24 mouse cellular contexts compared by ENCODE assay signal in the genomic region with DNA sequence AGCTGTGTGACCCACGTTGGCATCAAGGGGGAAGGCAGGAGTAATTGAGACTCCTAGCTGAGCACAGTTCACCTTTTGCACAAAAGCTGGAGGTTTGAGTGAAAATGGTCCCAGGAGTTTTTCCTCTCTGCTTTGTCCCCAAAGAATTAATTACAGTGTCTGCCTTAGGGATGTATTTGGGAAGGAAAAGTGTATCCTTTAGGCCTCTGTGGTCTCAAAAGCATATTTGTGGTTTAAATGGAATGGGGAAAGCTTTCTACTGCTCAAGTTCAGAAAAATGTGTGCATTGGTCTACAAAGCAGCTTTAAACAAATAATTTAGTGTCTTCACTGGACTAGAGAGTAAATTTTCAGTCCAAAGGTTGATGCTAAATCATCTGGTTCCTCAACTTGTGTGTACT.
A peak's percentile ranks its signal among the peaks of the same experiment; 100 is the strongest.
DNase-seq lines count a peak whose midpoint lies in the region; ATAC-seq and TF ChIP-seq lines count a peak whose summit lies in the region.
"Had no signal": no experiment of that assay in that cellular context is flagged by ENCODE, and none has a peak within 500 bp of the region (broad histone marks: within the 10 kb centered on the region; RNA-seq: fewer than 3 reads in every experiment).

No protein-coding gene starts in this region.

- H3K27ac ChIP-seq in embryonic facial prominence, embryonic 14.5 days (replicated peaks; ENCODE audit: low read depth, low read length) = no peak overlapping the region
- no peak overlapping the region for H3K27ac ChIP-seq in embryonic facial prominence, embryonic 10.5 days (replicated peaks)
- H3K27ac ChIP-seq in kidney, postnatal 0 days = no peak overlapping the region
- H3K27ac ChIP-seq in hindbrain, embryonic 14.5 days = no peak overlapping the region
- H3K27ac ChIP-seq: embryonic facial prominence, embryonic 12.5 days; embryonic facial prominence, embryonic 15.5 days; forebrain, embryonic 10.5 days; forebrain, embryonic 12.5 days had no signal

- no peak for TF ChIP-seq POLR2A in brain, embryonic 14.5 days (IDR thresholded peaks at IDR 0.05; ENCODE audit: borderline replicate concordance, extremely low read depth, insufficient read depth, insufficient read length, poor library complexity, severe bottlenecking)

- ATAC-seq in embryonic facial prominence, embryonic 14.5 days (ENCODE audit: low read depth) = no peak
- ATAC-seq in kidney, postnatal 0 days (replicated peaks; ENCODE audit: low FRiP score, low read depth) = no peak
- no peak for ATAC-seq in hindbrain, embryonic 14.5 days (ENCODE audit: low FRiP score)
- ATAC-seq: activated CD4-positive, CD25-positive, alpha-beta regulatory T cell, adult 4 months; forebrain, embryonic 16.5 days; Patski had no signal

- H3K36me3 ChIP-seq in embryonic facial prominence, embryonic 14.5 days (ENCODE audit: control insufficient read depth, insufficient read depth, low read length) = no peaks in the 10 kb centered on the region
- H3K36me3 ChIP-seq in embryonic facial prominence, embryonic 10.5 days (replicated peaks) = no peaks in the 10 kb centered on the region
- no peaks in the 10 kb centered on the region for H3K36me3 ChIP-seq in kidney, postnatal 0 days (ENCODE audit: insufficient read depth, low read length)
- no peaks in the 10 kb centered on the region for H3K36me3 ChIP-seq in hindbrain, embryonic 14.5 days (replicated peaks; ENCODE audit: control insufficient read depth, insufficient read depth)
- H3K36me3 ChIP-seq: embryonic facial prominence, embryonic 12.5 days; embryonic facial prominence, embryonic 15.5 days; forebrain, embryonic 10.5 days; forebrain, embryonic 12.5 days had no signal

- H3K27me3 ChIP-seq in embryonic facial prominence, embryonic 14.5 days (replicated peaks; ENCODE audit: control insufficient read depth, insufficient read depth, low read length) = no peaks in the 10 kb centered on the region
- no peaks in the 10 kb centered on the region for H3K27me3 ChIP-seq in embryonic facial prominence, embryonic 10.5 days (replicated peaks; ENCODE audit: low read depth, poor library complexity, severe bottlenecking)
- no peaks in the 10 kb centered on the region for H3K27me3 ChIP-seq in kidney, postnatal 0 days (ENCODE audit: insufficient read depth, low read length)
- no peaks in the 10 kb centered on the region for H3K27me3 ChIP-seq in hindbrain, embryonic 14.5 days (ENCODE audit: control insufficient read depth, insufficient read depth, low read length)
- H3K27me3 ChIP-seq: embryonic facial prominence, embryonic 12.5 days; embryonic facial prominence, embryonic 15.5 days; forebrain, embryonic 12.5 days; Patski had no signal

- DNase-seq in embryonic facial prominence, embryonic 14.5 days (ENCODE audit: low spot score) = peak; percentile 39
- no peak for DNase-seq in embryonic facial prominence, embryonic 10.5 days (ENCODE audit: low spot score)
- DNase-seq in kidney, postnatal 0 days (ENCODE audit: low spot score) = peak; percentile 78
- no peak for DNase-seq in kidney, adult 9 months
- peak; percentile 84 for DNase-seq in Muller cell, postnatal 12 days (ENCODE audit: inconsistent ontology term)
- peak; percentile 45 for DNase-seq in brain, embryonic 14.5 days (ENCODE audit: low read depth)
- DNase-seq in hindbrain, embryonic 14.5 days (ENCODE audit: low spot score) = no peak
- DNase-seq: adrenal gland, adult 8-10 months; adrenal gland, postnatal 14 days; adrenal gland, postnatal 36 days; cerebellum, adult 11 months; cerebellum, adult 18-20 months; cerebellum, adult 8-10 months; cerebellum, adult 9-11 months; cerebellum, postnatal 14 days; cerebellum, postnatal 36 days had no signal

- H3K9ac ChIP-seq in embryonic facial prominence, embryonic 14.5 days (ENCODE audit: low read depth, low read length) = no peak overlapping the region
- H3K9ac ChIP-seq in kidney, postnatal 0 days (ENCODE audit: low read depth, low read length) = no peak overlapping the region
- H3K9ac ChIP-seq in hindbrain, embryonic 14.5 days = no peak overlapping the region
- H3K9ac ChIP-seq: embryonic facial prominence, embryonic 12.5 days; embryonic facial prominence, embryonic 15.5 days; forebrain, embryonic 12.5 days had no signal

- H3K4me3 ChIP-seq in embryonic facial prominence, embryonic 14.5 days (ENCODE audit: low read depth, low read length) = no peak overlapping the region
- no peak overlapping the region for H3K4me3 ChIP-seq in embryonic facial prominence, embryonic 10.5 days
- H3K4me3 ChIP-seq in kidney, postnatal 0 days (replicated peaks; ENCODE audit: low read depth, low read length) = no peak overlapping the region
- H3K4me3 ChIP-seq in hindbrain, embryonic 14.5 days (replicated peaks; ENCODE audit: low read length) = no peak overlapping the region
- H3K4me3 ChIP-seq: embryonic facial prominence, embryonic 12.5 days; embryonic facial prominence, embryonic 15.5 days; erythroblast, embryonic 14.5 days; forebrain, embryonic 10.5 days; forebrain, embryonic 12.5 days had no signal

- TF ChIP-seq CTCF in kidney, postnatal 0 days (IDR thresholded peaks at IDR 0.05; ENCODE audit: low read depth) = no peak
- TF ChIP-seq CTCF in brain, embryonic 14.5 days (IDR thresholded peaks at IDR 0.05; ENCODE audit: borderline replicate concordance, extremely low read depth, insufficient read depth, insufficient read length) = no peak

- H3K9me3 ChIP-seq in embryonic facial prominence, embryonic 14.5 days (ENCODE audit: control insufficient read depth, low read length) = no peaks in the 10 kb centered on the region
- no peaks in the 10 kb centered on the region for H3K9me3 ChIP-seq in embryonic facial prominence, embryonic 10.5 days
- no peaks in the 10 kb centered on the region for H3K9me3 ChIP-seq in kidney, postnatal 0 days (replicated peaks; ENCODE audit: low read length)
- no peaks in the 10 kb centered on the region for H3K9me3 ChIP-seq in hindbrain, embryonic 14.5 days (ENCODE audit: control insufficient read depth, low read length)
- H3K9me3 ChIP-seq: embryonic facial prominence, embryonic 12.5 days; embryonic facial prominence, embryonic 15.5 days; forebrain, embryonic 10.5 days; forebrain, embryonic 12.5 days had no signal

- no peaks in the 10 kb centered on the region for H3K4me1 ChIP-seq in embryonic facial prominence, embryonic 14.5 days (ENCODE audit: control insufficient read depth, insufficient read depth, low read length)
- no peaks in the 10 kb centered on the region for H3K4me1 ChIP-seq in embryonic facial prominence, embryonic 10.5 days
- H3K4me1 ChIP-seq in kidney, postnatal 0 days (replicated peaks; ENCODE audit: insufficient read depth, low read length) = no peaks in the 10 kb centered on the region
- H3K4me1 ChIP-seq in hindbrain, embryonic 14.5 days (replicated peaks; ENCODE audit: control insufficient read depth, insufficient read depth, low read length) = no peaks in the 10 kb centered on the region
- H3K4me1 ChIP-seq: embryonic facial prominence, embryonic 12.5 days; embryonic facial prominence, embryonic 15.5 days; forebrain, embryonic 10.5 days; forebrain, embryonic 12.5 days had no signal

- no peak overlapping the region for H3K4me2 ChIP-seq in embryonic facial prominence, embryonic 14.5 days (ENCODE audit: low read depth, low read length)
- no peak overlapping the region for H3K4me2 ChIP-seq in kidney, postnatal 0 days (ENCODE audit: low read length)
- no peak overlapping the region for H3K4me2 ChIP-seq in hindbrain, embryonic 14.5 days (replicated peaks)
- H3K4me2 ChIP-seq: embryonic facial prominence, embryonic 12.5 days; embryonic facial prominence, embryonic 15.5 days; forebrain, embryonic 12.5 days had no signal

- WGBS in embryonic facial prominence, embryonic 14.5 days = 17% methylated on average over 1 of the region's 1 CpGs
- WGBS in embryonic facial prominence, embryonic 10.5 days = 15% methylated on average over 1 of the region's 1 CpGs
- 6% methylated on average over 1 of the region's 1 CpGs for WGBS in kidney, postnatal 0 days
- 25% methylated on average over 1 of the region's 1 CpGs for WGBS in hindbrain, embryonic 14.5 days

Comparison
In these comparisons a context has a peak if more than half of its experiments do, and no peak if none do; other contexts are left out.
1. DNase-seq: peak in embryonic facial prominence, embryonic 14.5 days (single experiment), kidney, postnatal 0 days (single experiment), Muller cell, postnatal 12 days (single experiment) and brain, embryonic 14.5 days (single experiment); none in embryonic facial prominence, embryonic 10.5 days (single experiment), kidney, adult 9 months (single experiment) and hindbrain, embryonic 14.5 days (single experiment).